Mouse (Mus musculus) midbrain, embryonic 15.5 days (tissue): ENCODE measurements around the gene Wfdc9. TPM values are rescaled to one million over a fixed set of nuclear protein-coding genes. Genes with fewer than 3 reads are reported as not detected.
"Not testable (repeated sequence)": the region's sequence is repeated elsewhere in the genome, so short reads cannot be mapped to it uniquely, and the experiment has no call there.

Experiments
- ATAC-seq: fragments of 200-750 bp; cut with Nextera tagmentation; replicated peaks from 2 replicates; pipeline ENCODE4 v1.8.0; 2017; ENCODE audit warnings: moderate TSS enrichment
- H3K27ac ChIP-seq: fragments of 300-500 bp; sonication (generic); 2 replicates; pipeline ENCODE4 v1.5.1; 2015; ENCODE audit warnings: mild to moderate bottlenecking, inconsistent platforms
- H3K27me3 ChIP-seq: fragments of 300-500 bp; sonication (generic); replicated peaks from 2 replicates; pipeline ENCODE4 v1.6.1; 2015; ENCODE audit warnings: inconsistent platforms
- H3K36me3 ChIP-seq: fragments of 300-500 bp; sonication (generic); replicated peaks from 2 replicates; pipeline ENCODE4 v1.6.1; 2015; ENCODE audit warnings: inconsistent platforms
- H3K4me1 ChIP-seq: fragments of 300-500 bp; sonication (generic); 2 replicates; pipeline ENCODE4 v1.6.1; 2015; ENCODE audit warnings: inconsistent platforms
- H3K4me2 ChIP-seq: fragments of 300-500 bp; sonication (generic); 2 replicates; pipeline ENCODE4 v1.6.1; 2015; ENCODE audit warnings: inconsistent platforms, mild to moderate bottlenecking, moderate library complexity
- H3K4me3 ChIP-seq: fragments of 300-500 bp; sonication (generic); 2 replicates; pipeline ENCODE4 v1.5.1; 2015; ENCODE audit warnings: mild to moderate bottlenecking, inconsistent platforms
- H3K9ac ChIP-seq: fragments of 300-500 bp; sonication (generic); 2 replicates; pipeline ENCODE4 v1.6.1; 2015; ENCODE audit warnings: mild to moderate bottlenecking, inconsistent platforms
- H3K9me3 ChIP-seq: fragments of 300-500 bp; sonication (generic); 2 replicates; pipeline ENCODE4 v1.6.1; 2016; ENCODE audit warnings: inconsistent platforms
- WGBS: fragments of 180-500 bp; shearing (Covaris S2); methylation state at CpG from one replicate; pipeline ENCODE4 v1.1.7; 2015; ENCODE audit warnings: mixed read lengths; 5-methylcytosine and 5-hydroxymethylcytosine counted together
- polyA plus RNA-seq: library from polyadenylated mRNA; unstranded; fragments of >200 nt; fragmentation: Nextera tagmentation; extraction: Ambion mirVana; gene quantifications from 2 replicates; pipeline ENCODE4 v1.2.1, GENCODE M21; 2015

Wfdc9 gene
- polyA plus RNA-seq, 1 experiment from 2014 or later, result not detected

DNA sequence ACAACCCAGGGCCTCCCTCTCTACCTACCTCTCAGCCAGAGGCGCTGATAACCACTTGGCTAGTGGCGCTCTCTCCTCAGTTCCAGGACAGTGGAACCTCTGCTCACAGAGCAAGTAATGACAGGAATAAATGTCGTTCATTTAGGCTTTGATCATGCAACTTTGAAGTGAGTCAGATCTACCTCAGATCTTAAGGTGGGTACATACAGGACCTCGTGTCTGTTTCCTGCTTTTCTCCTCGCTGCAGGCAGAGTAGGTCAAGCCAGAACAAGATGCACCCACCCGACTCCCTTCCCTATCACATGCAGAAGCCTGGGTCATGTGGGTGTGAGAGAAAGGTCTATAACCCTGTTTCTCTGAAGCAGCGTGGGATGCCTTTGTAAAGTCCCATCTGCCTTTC, 17.6 kb upstream of the Wfdc9 start, which contains the start of gene Wfdc11:
Gene Wfdc11 (minus strand): TSS at position 101 of the 400 bp plus-strand sequence.
- 84% methylated on average over 7 of the region's 7 CpGs for WGBS

DNA sequence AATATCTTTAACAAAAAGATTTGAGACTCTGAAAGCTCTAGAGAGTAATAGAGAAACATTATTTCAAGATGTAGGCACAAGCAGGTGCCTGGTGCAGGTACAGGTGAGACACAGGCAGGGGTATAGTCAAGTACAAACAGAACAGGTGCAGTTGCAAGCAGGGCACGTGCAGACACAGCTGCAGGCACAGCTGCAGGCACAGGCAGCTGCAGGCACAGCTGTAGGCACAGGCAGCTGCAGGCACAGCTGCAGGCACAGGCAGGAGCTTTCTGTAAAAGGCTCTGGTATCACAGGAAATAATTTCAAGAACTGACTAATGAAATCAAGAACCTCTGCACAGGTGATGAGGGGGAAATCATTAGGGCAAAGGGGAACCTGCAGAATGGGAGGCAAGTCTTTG, 14.6 kb upstream of the Wfdc9 start:
- H3K9ac ChIP-seq, result no peak overlapping the region
- no peaks in the 10 kb centered on the region for H3K36me3 ChIP-seq
- H3K4me2 ChIP-seq, result no peak overlapping the region
- H3K27ac ChIP-seq, result no peak overlapping the region
- H3K9me3 ChIP-seq, result no peaks in the 10 kb centered on the region
- H3K27me3 ChIP-seq, result no peaks in the 10 kb centered on the region
- ATAC-seq, result no peak
- no peak overlapping the region for H3K4me3 ChIP-seq
- no peaks in the 10 kb centered on the region for H3K4me1 ChIP-seq
- 41% methylated on average over 1 of the region's 1 CpGs for WGBS

More for the DNA sequence above, 17.6 kb upstream of the Wfdc9 start, which contains the start of gene Wfdc11:
- H3K4me2 ChIP-seq, result no peak within 1 kb of the TSS
- peaks cover 6% of the 10 kb centered on the region for H3K4me1 ChIP-seq
- no peaks in the 10 kb centered on the region for H3K9me3 ChIP-seq
- H3K4me3 ChIP-seq, result no peak within 1 kb of the TSS
- H3K36me3 ChIP-seq, result no peaks in the 10 kb centered on the region
- no peak for ATAC-seq
- H3K27ac ChIP-seq, result no peak within 1 kb of the TSS
- H3K9ac ChIP-seq, result no peak within 1 kb of the TSS
- no peaks in the 10 kb centered on the region for H3K27me3 ChIP-seq

DNA sequence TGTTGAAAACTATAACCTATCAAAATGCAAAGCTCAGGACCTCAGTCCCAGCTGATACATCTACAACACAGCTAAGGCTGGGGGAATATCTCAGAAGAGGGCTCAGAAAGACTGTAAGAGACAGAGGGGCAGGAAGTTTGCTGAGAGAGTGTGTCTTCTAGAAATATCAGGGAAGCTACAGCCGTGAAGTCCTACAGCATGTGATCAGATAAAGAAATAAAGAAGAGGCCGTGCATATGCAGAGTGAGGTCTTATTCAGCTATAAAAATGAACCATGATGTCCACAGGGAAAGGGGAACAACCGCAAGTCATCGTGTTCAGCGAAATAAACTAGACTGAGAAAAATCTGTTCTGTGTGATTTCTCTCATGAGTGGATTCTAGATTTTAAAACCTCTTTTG, 13.9 kb upstream of the Wfdc9 start:
- Histone ChIP-seq H3K27ac (no peak overlapping the region), H3K4me1 (no peaks in the 10 kb centered on the region), H3K36me3 (no peaks in the 10 kb centered on the region), H3K4me3 (no peak overlapping the region), H3K9me3 (no peaks in the 10 kb centered on the region), H3K4me2 (no peak overlapping the region), H3K27me3 (no peaks in the 10 kb centered on the region), H3K9ac (no peak overlapping the region)
- no peak for ATAC-seq
- 83% methylated on average over 5 of the region's 5 CpGs for WGBS

DNA sequence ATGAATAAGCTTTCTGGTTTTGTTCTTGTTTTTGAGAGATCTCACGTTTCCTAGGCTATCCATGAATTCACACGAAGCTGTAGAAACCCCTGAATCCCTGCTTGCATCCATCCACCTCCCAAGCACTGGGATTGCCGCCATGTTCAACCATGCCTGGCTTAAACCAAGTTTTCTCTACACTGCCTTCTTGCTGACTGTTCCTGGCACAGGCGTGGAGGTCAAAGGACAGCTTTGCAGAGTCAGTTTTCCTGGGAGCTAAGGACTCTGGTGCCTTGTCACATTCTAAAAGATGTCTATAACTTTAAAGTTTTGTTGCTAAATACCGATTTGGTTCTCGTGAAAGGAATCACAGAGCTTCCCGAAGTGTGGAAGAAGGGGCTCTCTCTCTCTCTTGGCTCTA, 8.5 kb upstream of the Wfdc9 start:
- no peak for ATAC-seq
- Histone ChIP-seq H3K27me3 (no peaks in the 10 kb centered on the region), H3K4me3 (no peak overlapping the region), H3K9me3 (no peaks in the 10 kb centered on the region), H3K9ac (no peak overlapping the region), H3K27ac (no peak overlapping the region), H3K4me1 (no peaks in the 10 kb centered on the region), H3K36me3 (no peaks in the 10 kb centered on the region), H3K4me2 (no peak overlapping the region)
- 83% methylated on average over 7 of the region's 7 CpGs for WGBS

DNA sequence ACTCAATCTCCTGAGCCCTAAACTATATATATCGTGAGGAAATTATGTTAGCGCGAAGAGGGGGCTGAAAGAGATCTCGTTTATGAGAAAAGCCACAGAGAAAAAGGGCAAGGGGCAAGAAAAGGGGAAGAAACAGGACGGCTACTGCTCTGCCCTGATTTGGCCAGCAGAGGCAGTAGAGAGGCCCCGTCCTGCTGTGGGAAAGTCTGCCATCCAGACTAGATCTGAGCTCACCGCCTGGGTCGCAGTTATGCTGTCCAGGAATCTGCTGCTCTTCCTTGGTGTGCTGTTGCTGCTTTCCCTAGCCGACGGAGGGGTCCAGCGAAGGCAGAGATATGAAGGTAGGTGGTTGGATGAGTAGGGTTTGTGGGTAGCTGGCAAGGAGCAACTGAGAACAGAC, 525 bp downstream of the Wfdc9 start, which contains the start of gene Wfdc10:
Gene Wfdc10 (plus strand): TSS at position 189 of the 400 bp plus-strand sequence.
- no peak within 1 kb of the TSS for H3K9ac ChIP-seq
- 13% methylated on average over 11 of the region's 11 CpGs for WGBS
- no peak within 1 kb of the TSS for H3K4me3 ChIP-seq
- no peak within 1 kb of the TSS for H3K4me2 ChIP-seq
- no peaks in the 10 kb centered on the region for H3K36me3 ChIP-seq
- H3K27me3 ChIP-seq, result no peaks in the 10 kb centered on the region
- no peaks in the 10 kb centered on the region for H3K4me1 ChIP-seq
- no peaks in the 10 kb centered on the region for H3K9me3 ChIP-seq
- H3K27ac ChIP-seq, result no peak within 1 kb of the TSS
- ATAC-seq, result no peak

DNA sequence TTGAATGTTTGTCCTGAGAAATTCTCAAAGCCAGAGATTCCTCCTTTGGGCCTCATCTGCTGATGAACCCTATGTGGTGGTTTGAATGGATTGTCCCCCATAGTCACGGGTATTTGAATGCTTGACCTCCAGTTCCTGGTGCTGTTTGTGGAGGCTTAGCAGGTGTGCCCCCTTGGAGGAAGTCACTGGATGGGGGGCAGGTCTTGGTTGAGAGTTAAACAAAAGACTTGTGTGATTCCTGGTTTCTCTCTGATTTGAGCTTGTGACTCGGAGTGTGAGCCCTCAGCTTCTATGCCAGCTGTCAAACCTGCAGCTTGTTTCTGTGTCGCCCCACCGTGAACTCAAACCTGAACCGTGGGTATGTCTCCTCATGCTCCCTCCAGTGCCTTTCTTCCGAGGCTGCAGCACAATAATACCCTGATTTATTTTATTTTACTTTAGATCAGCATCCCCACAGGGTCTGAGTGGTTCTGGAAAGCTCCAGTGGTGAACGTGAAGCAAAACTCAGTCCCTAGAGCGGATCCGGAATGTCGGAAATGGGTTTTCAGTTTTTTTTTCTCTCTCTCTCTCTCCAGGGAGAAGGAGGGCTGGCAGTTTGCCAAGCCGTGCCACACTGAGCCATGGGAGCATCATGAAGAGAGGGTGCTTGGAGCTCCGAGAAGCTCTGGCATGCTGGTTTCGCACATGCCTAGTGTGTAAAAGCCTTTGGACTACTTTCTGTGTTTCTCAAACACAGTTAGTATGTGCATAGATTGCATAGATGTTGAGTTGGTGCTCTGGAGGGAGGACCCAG, 14.3 kb downstream of the Wfdc9 start:
- 70% methylated on average over 13 of the region's 13 CpGs for WGBS
- no peak for ATAC-seq
- H3K36me3 ChIP-seq, result no peaks in the 10 kb centered on the region
- H3K9ac ChIP-seq, result no peak overlapping the region
- H3K4me1 ChIP-seq, result no peaks in the 10 kb centered on the region
- H3K9me3 ChIP-seq, result no peaks in the 10 kb centered on the region
- no peak overlapping the region for H3K27ac ChIP-seq
- H3K27me3 ChIP-seq, result no peaks in the 10 kb centered on the region
- no peak overlapping the region for H3K4me2 ChIP-seq
- no peak overlapping the region for H3K4me3 ChIP-seq

DNA sequence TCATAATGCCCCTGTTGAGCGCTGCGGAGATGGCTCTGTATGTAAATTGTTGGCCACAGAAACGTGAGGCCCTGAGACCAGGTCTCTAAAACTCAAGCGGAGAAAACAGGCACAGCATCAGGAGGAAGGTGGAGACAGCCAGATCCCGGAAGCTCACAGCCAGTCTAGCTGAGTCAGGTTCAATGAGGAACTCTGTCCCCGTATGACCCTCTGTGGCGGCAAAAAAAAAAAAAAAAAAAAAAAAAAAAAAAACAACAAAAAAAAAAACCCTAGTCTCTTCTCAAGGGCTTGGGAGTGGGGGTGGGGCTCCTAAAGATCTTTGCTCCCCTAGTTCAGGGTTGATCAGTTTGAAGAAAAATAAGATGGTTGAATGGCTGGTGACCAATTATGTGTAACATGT, 15.3 kb downstream of the Wfdc9 start:
- Histone ChIP-seq H3K27me3 (no peaks in the 10 kb centered on the region), H3K4me1 (no peaks in the 10 kb centered on the region), H3K36me3 (no peaks in the 10 kb centered on the region), H3K4me2 (no peak overlapping the region), H3K9me3 (no peaks in the 10 kb centered on the region), H3K27ac (no peak overlapping the region), H3K9ac (no peak overlapping the region), H3K4me3 (no peak overlapping the region)
- ATAC-seq, result no peak
- WGBS, result 66% methylated on average over 7 of the region's 7 CpGs

DNA sequence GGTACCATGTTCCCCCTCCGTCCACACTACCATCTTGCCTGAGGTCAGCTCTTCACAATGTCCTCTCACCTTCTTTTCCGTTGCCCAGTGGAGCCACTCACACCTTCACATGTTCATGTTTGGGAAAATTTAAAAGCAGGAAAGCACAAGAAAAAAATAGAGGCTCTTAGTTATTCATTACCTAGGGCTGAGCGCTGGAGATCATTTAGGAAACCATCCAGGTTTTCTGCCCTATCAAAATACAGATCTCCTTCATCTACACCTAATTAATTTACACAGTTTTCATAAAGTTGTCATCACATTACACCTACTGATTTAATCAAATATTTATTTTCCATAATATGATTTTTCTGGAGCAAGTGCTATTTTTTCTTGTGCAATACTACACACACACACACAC, 17.7 kb downstream of the Wfdc9 start, which contains the start of gene Wfdc16:
Gene Wfdc16 (minus strand): TSS at position 101 of the 400 bp plus-strand sequence.
- Histone ChIP-seq H3K36me3 (no peaks in the 10 kb centered on the region), H3K27ac (no peak within 1 kb of the TSS), H3K4me2 (no peak within 1 kb of the TSS), H3K9ac (no peak within 1 kb of the TSS), H3K4me3 (no peak within 1 kb of the TSS), H3K9me3 (no peaks in the 10 kb centered on the region), H3K4me1 (no peaks in the 10 kb centered on the region), H3K27me3 (no peaks in the 10 kb centered on the region)
- 85% methylated on average over 3 of the region's 3 CpGs for WGBS
- no peak for ATAC-seq

DNA sequence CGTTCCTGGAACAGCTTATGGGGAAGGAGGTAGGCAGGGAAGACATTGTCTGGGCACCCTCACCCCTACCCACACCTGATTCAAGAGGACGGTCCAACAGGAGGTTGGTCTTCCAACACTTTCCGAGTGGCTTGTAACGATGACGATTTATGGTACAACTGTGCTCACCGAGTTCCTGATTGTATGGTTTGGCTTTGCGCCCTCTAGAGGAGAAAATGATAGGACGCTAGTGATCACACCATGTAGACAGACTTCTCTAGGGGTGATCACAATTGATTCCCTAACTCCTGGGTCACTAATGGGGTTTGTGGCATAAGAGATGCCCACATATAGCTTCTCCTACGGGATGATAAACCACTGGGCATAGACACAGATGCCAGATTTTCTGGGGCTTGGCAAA, 21.1 kb downstream of the Wfdc9 start:
- no peaks in the 10 kb centered on the region for H3K9me3 ChIP-seq
- H3K27me3 ChIP-seq, result no peaks in the 10 kb centered on the region
- H3K27ac ChIP-seq, result no peak overlapping the region
- no peaks in the 10 kb centered on the region for H3K4me1 ChIP-seq
- ATAC-seq, result no peak
- no peak overlapping the region for H3K4me2 ChIP-seq
- no peak overlapping the region for H3K9ac ChIP-seq
- H3K36me3 ChIP-seq, result no peaks in the 10 kb centered on the region
- 78% methylated on average over 9 of the region's 9 CpGs for WGBS
- no peak overlapping the region for H3K4me3 ChIP-seq

DNA sequence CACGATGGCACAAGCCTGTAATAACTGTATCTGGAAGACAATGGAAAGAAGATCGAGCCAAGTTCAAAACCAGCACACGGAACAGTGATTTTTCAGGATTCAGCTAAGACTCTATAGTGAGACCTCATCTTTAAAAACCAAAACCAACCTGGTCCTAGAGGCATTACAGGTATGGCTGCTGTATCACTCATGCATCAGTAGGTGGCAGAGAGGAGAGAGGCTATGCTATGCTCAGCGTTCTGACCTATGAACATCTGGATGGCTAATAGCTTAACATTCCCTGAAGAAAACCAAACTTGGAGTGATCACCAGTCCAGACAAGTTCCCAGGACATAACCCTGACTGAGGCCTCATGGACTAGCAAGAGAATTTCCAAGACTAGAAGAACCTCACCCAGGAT, 34.6 kb downstream of the Wfdc9 start:
- 85% methylated on average over 4 of the region's 4 CpGs for whole genome bisulfite sequencing
- ATAC-seq, result no peak
- H3K9me3 ChIP-seq, result no peaks in the 10 kb centered on the region

DNA sequence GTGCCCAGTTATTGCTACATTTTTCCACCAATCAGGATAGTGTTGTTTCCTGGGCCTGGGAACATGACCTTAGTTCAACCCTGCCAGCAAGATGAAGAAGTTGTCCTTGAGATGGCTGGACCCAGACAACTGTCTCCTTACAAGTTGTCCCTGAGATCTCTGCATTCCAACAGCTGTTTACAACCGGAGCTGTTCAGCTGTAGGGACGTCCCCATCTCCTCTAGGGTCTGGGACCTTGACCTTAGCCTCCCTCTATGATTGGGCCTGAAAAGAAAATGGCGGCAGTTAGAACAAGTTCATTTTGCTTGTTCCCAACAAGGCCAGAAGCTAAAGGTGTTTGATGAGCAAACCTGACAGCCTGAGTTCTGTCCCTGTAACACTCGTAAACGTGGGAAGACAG, 37.3 kb downstream of the Wfdc9 start:
- no peaks in the 10 kb centered on the region for H3K4me1 ChIP-seq
- WGBS, result 83% methylated on average over 5 of the region's 5 CpGs
- no peaks in the 10 kb centered on the region for H3K27me3 ChIP-seq
- H3K36me3 ChIP-seq, result no peaks in the 10 kb centered on the region
- H3K4me3 ChIP-seq, result no peak overlapping the region
- no peak overlapping the region for H3K4me2 ChIP-seq
- H3K9ac ChIP-seq, result no peak overlapping the region
- H3K9me3 ChIP-seq, result no peaks in the 10 kb centered on the region
- no peak for ATAC-seq
- H3K27ac ChIP-seq, result no peak overlapping the region

More for the DNA sequence above, 34.6 kb downstream of the Wfdc9 start:
- Histone ChIP-seq H3K4me2 (no peak overlapping the region), H3K27ac (no peak overlapping the region), H3K4me3 (no peak overlapping the region), H3K36me3 (no peaks in the 10 kb centered on the region), H3K4me1 (no peaks in the 10 kb centered on the region), H3K27me3 (no peaks in the 10 kb centered on the region), H3K9ac (no peak overlapping the region)

DNA sequence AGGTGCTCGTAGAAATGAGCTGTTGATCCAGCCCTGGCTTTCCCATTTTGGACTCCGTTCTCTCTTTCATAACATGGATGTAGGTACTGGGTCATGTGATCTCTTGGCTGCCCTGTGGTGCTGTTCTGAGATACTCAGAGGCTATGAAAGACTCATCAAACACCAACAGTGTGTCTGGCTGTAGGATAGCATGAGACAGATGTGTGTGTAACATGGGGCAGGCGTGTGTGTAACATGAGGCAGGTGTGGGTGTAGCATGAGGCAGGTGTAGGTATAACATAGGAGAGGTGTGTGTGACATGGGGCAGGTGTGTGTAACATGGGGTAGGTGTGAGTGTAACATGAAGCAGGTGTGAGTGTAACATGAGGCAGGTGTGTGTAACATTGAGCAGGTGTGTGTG, 41.0 kb downstream of the Wfdc9 start:
- H3K4me2 ChIP-seq, result no peak overlapping the region
- WGBS, result 90% methylated on average over 3 of the region's 3 CpGs
- H3K4me3 ChIP-seq, result no peak overlapping the region
- ATAC-seq, result no peak
- no peaks in the 10 kb centered on the region for H3K4me1 ChIP-seq
- H3K9ac ChIP-seq, result no peak overlapping the region
- H3K36me3 ChIP-seq, result no peaks in the 10 kb centered on the region
- no peaks in the 10 kb centered on the region for H3K9me3 ChIP-seq
- H3K27ac ChIP-seq, result no peak overlapping the region
- no peaks in the 10 kb centered on the region for H3K27me3 ChIP-seq

DNA sequence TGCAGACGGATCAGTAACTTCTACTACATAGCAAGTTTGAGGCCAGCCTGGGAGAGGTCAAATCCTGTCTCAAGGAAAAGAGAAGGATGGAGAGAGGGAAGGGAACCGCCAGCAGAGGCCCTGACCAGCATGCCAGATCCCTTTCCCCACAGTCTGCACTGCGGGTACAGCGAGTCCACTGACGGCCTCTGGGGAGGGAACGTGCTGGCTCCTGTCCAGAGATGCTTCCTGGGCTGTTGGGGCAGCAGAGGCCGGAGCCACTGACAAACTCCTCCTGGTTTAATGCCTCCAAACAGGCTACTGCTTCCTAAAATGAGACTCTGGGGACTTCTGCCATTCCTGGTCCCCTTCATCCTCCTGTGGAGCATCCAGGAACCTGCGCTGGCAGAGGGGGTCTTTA, 42.9 kb downstream of the Wfdc9 start, which contains the start of the genes Wfdc6b and Wfdc8:
Gene Wfdc6b (plus strand): TSS at position 52 of the 400 bp plus-strand sequence.
Gene Wfdc8 (minus strand): TSS at position 156 of the 400 bp plus-strand sequence.
- H3K9ac ChIP-seq, H3K27me3 ChIP-seq, H3K36me3 ChIP-seq, ATAC-seq, H3K4me1 ChIP-seq, H3K4me2 ChIP-seq, H3K9me3 ChIP-seq, H3K27ac ChIP-seq, H3K4me3 ChIP-seq: not testable (repeated sequence)
- WGBS, result 55% methylated on average over 8 of the region's 8 CpGs
